Mouse (Mus musculus): Measurements from ENCODE around the gene Slc8a3.

GRCm38 (mm10) chr12:81189636-81190035 lies 143.3 kb downstream of the Slc8a3 start:
- TF ChIP-seq POLR2A (IDR thresholded peaks at IDR 0.05; ENCODE audit: insufficient read length, low read depth) (no peak), TCF3 (IDR thresholded peaks at IDR 0.05; ENCODE audit: insufficient read length, low read depth) (no peak), SRF (IDR thresholded peaks at IDR 0.05; ENCODE audit: control insufficient read depth, insufficient read length, low read depth) (no peak)
